Mouse (Mus musculus): ENCODE measurements around the gene Nipal3. TPM values are rescaled to one million over a fixed set of nuclear protein-coding genes. Genes with fewer than 3 reads are reported as not detected.

Nipal3 gene
- polyA plus RNA-seq, 1 experiment from 2014 or later, result 1.6 TPM

GRCm38 (mm10) chr4:135531771-135532613, 37.2 kb upstream of the Nipal3 start:
- TF ChIP-seq EP300 (IDR thresholded peaks at IDR 0.05; ENCODE audit: low read depth) (no peak), CTCF (IDR thresholded peaks at IDR 0.05; ENCODE audit: low read depth) (no peak)
- WGBS (ENCODE audit: insufficient replicate concordance), result 56% methylated on average over 9 of the region's 9 CpGs
- ATAC-seq, result no peak
- no peaks in the 10 kb centered on the region for H3K27me3 ChIP-seq (ENCODE audit: insufficient read depth, low read length)
- H3K9ac ChIP-seq (replicated peaks), result no peak overlapping the region
- H3K9me3 ChIP-seq (ENCODE audit: low read length), result peaks cover 7% of the 10 kb centered on the region; the same call in 1 of the 2 replicates
- no peaks in the 10 kb centered on the region for H3K36me3 ChIP-seq (replicated peaks; ENCODE audit: insufficient read depth, low read length)
- H3K4me2 ChIP-seq (ENCODE audit: low read depth, low read length), result no peak overlapping the region
- no peak overlapping the region for H3K27ac ChIP-seq (ENCODE audit: low read depth)
- no peak overlapping the region for H3K4me3 ChIP-seq (ENCODE audit: low read depth, low read length)
- no peak for DNase-seq
- no peaks in the 10 kb centered on the region for H3K4me1 ChIP-seq (ENCODE audit: insufficient read depth)

GRCm38 (mm10) chr4:135531236-135531635, 36.4 kb upstream of the Nipal3 start:
- no peak overlapping the region for H3K4me3 ChIP-seq (ENCODE audit: low read depth, low read length)
- no peak overlapping the region for H3K4me2 ChIP-seq (ENCODE audit: low read depth, low read length)
- TF ChIP-seq CTCF (IDR thresholded peaks at IDR 0.05; ENCODE audit: low read depth) (no peak), EP300 (IDR thresholded peaks at IDR 0.05; ENCODE audit: low read depth) (no peak)
- H3K4me1 ChIP-seq (ENCODE audit: insufficient read depth), result no peaks in the 10 kb centered on the region
- no peak overlapping the region for H3K9ac ChIP-seq (replicated peaks)
- WGBS (ENCODE audit: insufficient replicate concordance), result 83% methylated on average over 9 of the region's 9 CpGs
- no peak for ATAC-seq
- H3K27me3 ChIP-seq (ENCODE audit: insufficient read depth, low read length), result no peaks in the 10 kb centered on the region
- DNase-seq, result no peak
- no peaks in the 10 kb centered on the region for H3K36me3 ChIP-seq (replicated peaks; ENCODE audit: insufficient read depth, low read length)
- peaks cover 7% of the 10 kb centered on the region; the same call in 1 of the 2 replicates for H3K9me3 ChIP-seq (ENCODE audit: low read length)
- no peak overlapping the region for H3K27ac ChIP-seq (ENCODE audit: low read depth)

GRCm38 (mm10) chr4:135530270-135530669, 35.4 kb upstream of the Nipal3 start:
- WGBS (ENCODE audit: insufficient replicate concordance), result 56% methylated on average over 2 of the region's 2 CpGs
- no peaks in the 10 kb centered on the region for H3K36me3 ChIP-seq (replicated peaks; ENCODE audit: insufficient read depth, low read length)
- TF ChIP-seq CTCF (IDR thresholded peaks at IDR 0.05; ENCODE audit: low read depth) (peak; percentile 35), EP300 (IDR thresholded peaks at IDR 0.05; ENCODE audit: low read depth) (no peak)
- no peaks in the 10 kb centered on the region for H3K4me1 ChIP-seq (ENCODE audit: insufficient read depth)
- no peak for DNase-seq
- H3K9ac ChIP-seq (replicated peaks), result no peak overlapping the region
- H3K27ac ChIP-seq (ENCODE audit: low read depth), result no peak overlapping the region
- peaks cover 7% of the 10 kb centered on the region; the same call in 1 of the 2 replicates for H3K9me3 ChIP-seq (ENCODE audit: low read length)
- no peak overlapping the region for H3K4me2 ChIP-seq (ENCODE audit: low read depth, low read length)
- H3K4me3 ChIP-seq (ENCODE audit: low read depth, low read length), result no peak overlapping the region
- ATAC-seq, result no peak
- H3K27me3 ChIP-seq (ENCODE audit: insufficient read depth, low read length), result peaks cover 4% of the 10 kb centered on the region; the same call in 1 of the 2 replicates

- Histone ChIP-seq H3K27me3 (ENCODE audit: insufficient read depth, low read length) (peaks cover 7% of the 10 kb centered on the region; the same call in 1 of the 2 replicates), H3K36me3 (replicated peaks; ENCODE audit: insufficient read depth, low read length) (no peaks in the 10 kb centered on the region), H3K4me2 (ENCODE audit: low read depth, low read length) (no peak overlapping the region), H3K9ac (replicated peaks) (no peak overlapping the region), H3K9me3 (ENCODE audit: low read length) (peaks cover 7% of the 10 kb centered on the region; the same call in 1 of the 2 replicates), H3K4me3 (ENCODE audit: low read depth, low read length) (no peak overlapping the region), H3K4me1 (ENCODE audit: insufficient read depth) (no peaks in the 10 kb centered on the region), H3K27ac (ENCODE audit: low read depth) (no peak overlapping the region)
- 37% methylated on average over 14 of the region's 14 CpGs for WGBS (ENCODE audit: insufficient replicate concordance)
- DNase-seq (no peak), ATAC-seq (no peak)
- TF ChIP-seq EP300 (IDR thresholded peaks at IDR 0.05; ENCODE audit: low read depth) (no peak), CTCF (IDR thresholded peaks at IDR 0.05; ENCODE audit: low read depth) (no peak)
Observed at GRCm38 (mm10) chr4:135526039-135526710, 31.3 kb upstream of the Nipal3 start.

GRCm38 (mm10) chr4:135525057-135525456, 30.2 kb upstream of the Nipal3 start:
- Histone ChIP-seq H3K9me3 (ENCODE audit: low read length) (no peaks in the 10 kb centered on the region), H3K4me1 (ENCODE audit: insufficient read depth) (no peaks in the 10 kb centered on the region), H3K27me3 (ENCODE audit: insufficient read depth, low read length) (peaks cover 7% of the 10 kb centered on the region; the same call in 1 of the 2 replicates), H3K4me2 (ENCODE audit: low read depth, low read length) (no peak overlapping the region), H3K36me3 (replicated peaks; ENCODE audit: insufficient read depth, low read length) (no peaks in the 10 kb centered on the region), H3K27ac (ENCODE audit: low read depth) (no peak overlapping the region), H3K9ac (replicated peaks) (no peak overlapping the region), H3K4me3 (ENCODE audit: low read depth, low read length) (no peak overlapping the region)
- DNase-seq, result no peak
- ATAC-seq, result no peak
- 62% methylated on average over 12 of the region's 12 CpGs for WGBS (ENCODE audit: insufficient replicate concordance)
- no peak for TF ChIP-seq EP300 (IDR thresholded peaks at IDR 0.05; ENCODE audit: low read depth)
- TF ChIP-seq CTCF (IDR thresholded peaks at IDR 0.05; ENCODE audit: low read depth), result no peak

- no peak for TF ChIP-seq EP300 (IDR thresholded peaks at IDR 0.05; ENCODE audit: low read depth)
- TF ChIP-seq CTCF (IDR thresholded peaks at IDR 0.05; ENCODE audit: low read depth), result no peak
- H3K4me3 ChIP-seq (ENCODE audit: low read depth, low read length), result no peak overlapping the region
- peaks cover 7% of the 10 kb centered on the region; the same call in 1 of the 2 replicates for H3K27me3 ChIP-seq (ENCODE audit: insufficient read depth, low read length)
- no peaks in the 10 kb centered on the region for H3K9me3 ChIP-seq (ENCODE audit: low read length)
- H3K27ac ChIP-seq (ENCODE audit: low read depth), result no peak overlapping the region
- WGBS (ENCODE audit: insufficient replicate concordance), result 27% methylated on average over 7 of the region's 7 CpGs
- H3K9ac ChIP-seq (replicated peaks), result no peak overlapping the region
- no peaks in the 10 kb centered on the region for H3K36me3 ChIP-seq (replicated peaks; ENCODE audit: insufficient read depth, low read length)
- no peaks in the 10 kb centered on the region for H3K4me1 ChIP-seq (ENCODE audit: insufficient read depth)
- H3K4me2 ChIP-seq (ENCODE audit: low read depth, low read length), result no peak overlapping the region
- no peak for ATAC-seq
- DNase-seq, result no peak
Observed at GRCm38 (mm10) chr4:135523939-135524338, 29.1 kb upstream of the Nipal3 start.

All from liver, postnatal 0 days (tissue).